Mouse (Mus musculus): ENCODE measurements around the gene Cntnap5b.

DNA sequence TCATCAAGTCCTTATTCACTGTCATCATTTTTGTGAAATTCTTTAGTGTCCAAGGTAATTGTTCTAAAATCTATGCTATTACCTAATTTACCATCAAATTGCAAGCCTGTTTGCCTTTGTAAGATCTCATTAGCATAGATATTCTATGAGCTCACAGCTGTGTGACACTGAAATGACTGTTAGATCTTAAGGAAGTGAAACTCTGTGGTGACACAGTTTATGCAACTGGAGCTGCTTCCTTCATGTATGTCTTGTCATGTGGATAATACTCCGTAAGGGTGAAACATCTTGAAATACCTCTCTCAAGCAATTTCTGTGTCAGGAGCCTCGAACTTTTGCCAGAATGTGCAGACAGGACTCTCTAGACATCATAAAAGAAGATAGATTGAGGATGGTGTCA lies 307.2 kb downstream of the Cntnap5b start:
- no peak for TF ChIP-seq POLR2A (IDR thresholded peaks at IDR 0.05; ENCODE audit: borderline replicate concordance, extremely low read depth, low read depth, low read length)
- TF ChIP-seq CTCF (IDR thresholded peaks at IDR 0.05; ENCODE audit: insufficient read depth, low read length): no peak
